Mouse (Mus musculus) limb, embryonic 12.5 days (tissue): Measurements from ENCODE around the gene Tead1. TPM values are rescaled to one million over a fixed set of nuclear protein-coding genes. Genes with fewer than 3 reads are reported as not detected.
A peak's percentile ranks its signal among the peaks of the same experiment; 100 is the strongest.

Experiments
- ATAC-seq: fragments of 200-750 bp; cut with Nextera tagmentation; 2 replicates; pipeline ENCODE4 v1.8.0; 2017; ENCODE audit warnings: low read depth, moderate TSS enrichment; ENCODE audit not compliant: insufficient number of reproducible peaks, insufficient read depth, low FRiP score, low TSS enrichment
- H3K27ac ChIP-seq: fragments of 300-500 bp; sonication (generic); 2 replicates; pipeline ENCODE4 v1.5.1; 2016; ENCODE audit warnings: mild to moderate bottlenecking, moderate library complexity
- H3K27me3 ChIP-seq: fragments of 300-500 bp; sonication (generic); 2 replicates; pipeline ENCODE4 v1.6.1; 2016; ENCODE audit warnings: mild to moderate bottlenecking, moderate library complexity
- H3K36me3 ChIP-seq: fragments of 300-500 bp; sonication (generic); 2 replicates; pipeline ENCODE4 v1.6.1; 2016; ENCODE audit warnings: mild to moderate bottlenecking, moderate library complexity
- H3K4me1 ChIP-seq: fragments of 300-500 bp; sonication (generic); replicated peaks from 2 replicates; pipeline ENCODE4 v1.6.1; 2016
- H3K4me2 ChIP-seq: fragments of 300-500 bp; sonication (generic); 2 replicates; pipeline ENCODE4 v1.6.1; 2016; ENCODE audit warnings: mild to moderate bottlenecking, moderate library complexity
- H3K4me3 ChIP-seq: fragments of 300-500 bp; sonication (generic); replicated peaks from 2 replicates; pipeline ENCODE4 v1.5.1; 2016; ENCODE audit warnings: mild to moderate bottlenecking
- H3K9ac ChIP-seq: fragments of 300-500 bp; sonication (generic); replicated peaks from 2 replicates; pipeline ENCODE4 v1.6.1; 2016; ENCODE audit warnings: mild to moderate bottlenecking, moderate library complexity
- H3K9me3 ChIP-seq: fragments of 300-500 bp; sonication (generic); 2 replicates; pipeline ENCODE4 v1.6.1; 2016; ENCODE audit warnings: mild to moderate bottlenecking, moderate library complexity
- WGBS: fragments of 180-500 bp; shearing (Covaris S2); methylation state at CpG from one replicate; pipeline ENCODE4 v1.1.7; 2016; 5-methylcytosine and 5-hydroxymethylcytosine counted together
- polyA plus RNA-seq: library from polyadenylated mRNA; unstranded; fragments of >200 nt; fragmentation: Nextera tagmentation; extraction: Ambion mirVana; gene quantifications from 2 replicates; pipeline ENCODE4 v1.2.1, GENCODE M21; 2016

Gene Tead1
- polyA plus RNA-seq, 1 experiment from 2014 or later, result 43.6 TPM

DNA sequence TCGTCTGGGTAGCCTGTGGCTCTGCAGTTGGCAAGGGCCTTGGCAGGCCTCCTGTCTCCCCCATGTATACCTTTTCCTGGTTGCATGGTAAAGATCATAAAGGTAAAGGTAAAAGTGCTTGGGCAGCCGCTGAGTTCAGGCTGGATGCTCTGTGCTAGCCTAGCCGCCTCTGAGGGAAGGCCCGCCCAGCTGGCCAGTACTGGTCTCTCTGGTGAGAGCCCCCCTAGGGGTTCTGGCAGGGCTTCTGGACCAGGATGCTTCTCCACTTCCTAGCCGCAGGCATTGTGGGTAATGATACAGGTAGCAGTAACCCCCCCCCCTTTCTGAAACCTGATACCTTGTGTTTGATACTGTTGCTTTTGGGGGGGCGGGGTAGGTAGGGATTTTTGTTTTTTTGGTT is 212.8 kb downstream of the Tead1 start:
- WGBS, result 76% methylated on average over 6 of the region's 6 CpGs
- Histone ChIP-seq H3K36me3 (peaks cover 51% of the 10 kb centered on the region), H3K4me2 (no peak overlapping the region), H3K4me3 (no peak overlapping the region), H3K4me1 (peaks cover 9% of the 10 kb centered on the region), H3K27ac (no peak overlapping the region), H3K9ac (no peak overlapping the region), H3K27me3 (no peaks in the 10 kb centered on the region), H3K9me3 (no peaks in the 10 kb centered on the region)
- ATAC-seq, result 0 out of 2 replicates have a peak, but pooled peaks have one; percentile 63

DNA sequence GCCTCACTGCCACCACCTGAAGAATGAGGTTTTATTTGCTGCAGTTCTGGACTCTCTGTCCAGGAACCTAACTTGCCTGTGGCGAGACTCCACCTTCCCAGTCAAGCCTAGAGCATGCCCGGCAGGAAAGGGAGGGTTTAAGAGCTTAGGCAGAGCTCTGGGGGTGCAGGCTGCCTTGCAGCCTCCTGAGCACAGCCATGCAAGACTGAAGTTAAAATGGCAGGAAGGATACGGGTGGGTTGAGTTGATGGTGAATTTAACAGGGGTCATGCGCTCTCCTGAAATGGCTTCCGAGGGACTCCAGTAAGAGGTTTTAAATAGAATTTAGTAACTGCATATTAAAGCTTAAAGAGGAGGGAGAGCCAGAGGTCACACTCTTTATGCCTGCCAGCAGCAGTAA is 213.5 kb downstream of the Tead1 start:
- H3K27me3 ChIP-seq, result no peaks in the 10 kb centered on the region
- H3K9me3 ChIP-seq, result no peaks in the 10 kb centered on the region
- no peak overlapping the region for H3K4me3 ChIP-seq
- WGBS, result 69% methylated on average over 5 of the region's 5 CpGs
- no peak for ATAC-seq
- H3K4me1 ChIP-seq, result peaks cover 9% of the 10 kb centered on the region
- no peak overlapping the region for H3K9ac ChIP-seq
- H3K4me2 ChIP-seq, result no peak overlapping the region
- no peak overlapping the region for H3K27ac ChIP-seq
- H3K36me3 ChIP-seq, result peaks cover 58% of the 10 kb centered on the region

DNA sequence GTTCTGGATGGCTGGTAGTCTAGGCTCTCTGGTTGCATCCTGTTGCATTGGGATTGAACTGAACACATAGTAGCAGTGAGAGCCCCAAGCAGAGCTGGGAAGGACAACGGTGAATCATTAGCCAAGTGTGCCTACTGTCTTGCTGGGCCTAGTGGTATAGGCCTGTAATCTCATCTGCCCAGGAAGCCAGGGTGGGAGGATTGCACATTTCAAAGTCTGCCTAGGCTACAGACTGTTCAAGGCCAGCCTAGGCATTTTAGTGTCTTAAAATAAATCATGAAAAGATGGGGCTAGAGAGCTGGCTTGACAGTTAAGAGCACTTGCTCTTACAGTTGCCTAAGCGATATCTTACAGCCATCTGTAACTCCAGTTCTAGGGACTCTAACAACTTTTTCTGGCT is 217.2 kb downstream of the Tead1 start:
- Histone ChIP-seq H3K4me1 (peaks cover 7% of the 10 kb centered on the region), H3K27ac (no peak overlapping the region), H3K9me3 (no peaks in the 10 kb centered on the region), H3K4me2 (no peak overlapping the region), H3K9ac (no peak overlapping the region), H3K36me3 (peaks cover 78% of the 10 kb centered on the region), H3K27me3 (no peaks in the 10 kb centered on the region), H3K4me3 (no peak overlapping the region)
- no peak for ATAC-seq
- 90% methylated on average over 2 of the region's 2 CpGs for WGBS

DNA sequence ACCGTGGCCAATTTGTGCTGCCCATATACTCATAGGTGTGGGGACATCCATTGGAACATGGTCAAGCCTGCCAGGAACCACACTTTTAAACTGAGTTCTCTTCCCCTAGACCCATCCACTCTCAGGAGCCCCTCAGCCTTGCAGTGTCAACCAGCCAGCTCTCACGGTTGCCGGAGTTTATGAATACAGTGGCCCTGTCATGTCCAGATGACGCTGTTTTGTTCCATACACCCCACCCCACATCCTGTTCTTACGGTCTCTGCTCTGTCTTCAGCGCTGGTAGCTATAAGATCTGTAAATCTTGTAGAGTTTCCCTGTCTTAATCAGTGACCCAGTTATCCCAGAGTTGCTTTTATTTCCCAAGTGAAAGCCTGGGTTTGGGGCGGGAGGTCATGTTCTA is 222.6 kb downstream of the Tead1 start:
- peaks cover 54% of the 10 kb centered on the region for H3K36me3 ChIP-seq
- no peaks in the 10 kb centered on the region for H3K27me3 ChIP-seq
- H3K9me3 ChIP-seq, result no peaks in the 10 kb centered on the region
- H3K4me3 ChIP-seq, result no peak overlapping the region
- H3K27ac ChIP-seq, result no peak overlapping the region
- no peak overlapping the region for H3K9ac ChIP-seq
- no peak overlapping the region for H3K4me2 ChIP-seq
- ATAC-seq, result no peak
- 93% methylated on average over 7 of the region's 7 CpGs for WGBS
- no peaks in the 10 kb centered on the region for H3K4me1 ChIP-seq

DNA sequence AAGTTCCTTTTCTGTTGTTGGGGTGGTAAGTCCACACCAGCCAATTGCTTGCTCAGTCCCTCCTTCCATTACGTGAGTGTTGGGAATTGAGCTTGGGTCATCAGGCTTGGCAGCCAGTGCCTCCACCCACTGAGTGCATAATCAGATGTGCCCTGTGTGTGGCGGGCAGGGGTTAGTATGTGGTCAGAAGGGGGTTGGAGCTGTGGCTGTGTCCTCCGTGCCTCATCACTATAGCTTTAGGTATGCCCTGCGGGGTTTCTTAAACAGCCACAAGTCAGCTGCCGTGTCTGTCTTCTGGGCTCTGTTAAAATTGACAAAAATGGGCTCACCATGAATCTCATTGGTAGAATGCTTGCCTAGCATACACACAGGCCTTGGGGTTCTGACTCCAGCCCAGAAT is 227.7 kb downstream of the Tead1 start:
- Histone ChIP-seq H3K27ac (no peak overlapping the region), H3K4me3 (no peak overlapping the region), H3K4me2 (no peak overlapping the region), H3K9ac (no peak overlapping the region), H3K27me3 (no peaks in the 10 kb centered on the region), H3K36me3 (peaks cover 17% of the 10 kb centered on the region), H3K9me3 (no peaks in the 10 kb centered on the region), H3K4me1 (no peaks in the 10 kb centered on the region)
- 84% methylated on average over 5 of the region's 5 CpGs for WGBS
- no peak for ATAC-seq

DNA sequence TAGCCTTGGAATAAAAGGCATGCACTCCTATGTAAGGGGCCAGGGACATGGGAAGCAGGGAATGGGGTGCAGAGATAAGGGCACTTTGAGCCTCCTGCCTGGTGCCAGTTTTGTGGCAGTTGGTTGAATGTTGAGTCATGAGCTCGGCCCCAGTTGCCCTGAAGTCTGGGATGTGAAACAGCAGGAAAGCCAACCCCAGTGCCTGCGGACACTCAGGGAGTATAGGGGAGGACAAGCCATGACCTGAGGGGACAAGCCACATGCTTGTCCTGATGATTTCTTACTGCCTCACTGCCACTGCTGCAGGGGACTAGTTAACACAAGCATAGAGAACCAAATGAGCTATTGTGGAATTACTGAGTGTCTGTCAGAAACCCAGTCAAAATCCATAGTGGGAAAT is 228.3 kb downstream of the Tead1 start:
- Histone ChIP-seq H3K27ac (no peak overlapping the region), H3K9me3 (no peaks in the 10 kb centered on the region), H3K4me1 (no peaks in the 10 kb centered on the region), H3K27me3 (no peaks in the 10 kb centered on the region), H3K4me3 (no peak overlapping the region), H3K36me3 (peaks cover 11% of the 10 kb centered on the region), H3K9ac (no peak overlapping the region), H3K4me2 (no peak overlapping the region)
- WGBS, result 74% methylated on average over 2 of the region's 2 CpGs
- ATAC-seq, result no peak

DNA sequence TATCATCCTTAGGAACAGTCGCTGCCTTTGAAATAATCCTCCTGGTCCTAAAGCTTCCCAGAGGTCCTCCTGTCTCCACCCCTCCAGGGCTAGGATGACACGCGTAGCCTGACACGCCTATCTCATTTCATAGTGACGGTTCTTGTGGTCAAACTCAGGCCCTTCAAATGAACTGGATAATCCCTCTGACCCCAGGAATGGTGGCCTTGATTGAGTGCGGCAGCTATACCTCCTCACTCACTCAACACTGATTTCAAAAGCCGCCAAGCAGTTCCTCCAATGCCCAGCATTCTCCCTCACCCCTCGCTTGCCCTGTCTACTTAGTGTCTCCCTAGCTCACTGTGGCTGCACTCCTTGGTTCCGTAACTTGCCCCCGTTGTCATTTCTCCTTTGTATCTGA is 230.0 kb downstream of the Tead1 start:
- Histone ChIP-seq H3K4me2 (no peak overlapping the region), H3K9me3 (no peaks in the 10 kb centered on the region), H3K4me3 (no peak overlapping the region), H3K4me1 (no peaks in the 10 kb centered on the region), H3K9ac (no peak overlapping the region), H3K36me3 (peaks cover 4% of the 10 kb centered on the region), H3K27ac (no peak overlapping the region), H3K27me3 (no peaks in the 10 kb centered on the region)
- no peak for ATAC-seq
- WGBS, result 81% methylated on average over 10 of the region's 10 CpGs

DNA sequence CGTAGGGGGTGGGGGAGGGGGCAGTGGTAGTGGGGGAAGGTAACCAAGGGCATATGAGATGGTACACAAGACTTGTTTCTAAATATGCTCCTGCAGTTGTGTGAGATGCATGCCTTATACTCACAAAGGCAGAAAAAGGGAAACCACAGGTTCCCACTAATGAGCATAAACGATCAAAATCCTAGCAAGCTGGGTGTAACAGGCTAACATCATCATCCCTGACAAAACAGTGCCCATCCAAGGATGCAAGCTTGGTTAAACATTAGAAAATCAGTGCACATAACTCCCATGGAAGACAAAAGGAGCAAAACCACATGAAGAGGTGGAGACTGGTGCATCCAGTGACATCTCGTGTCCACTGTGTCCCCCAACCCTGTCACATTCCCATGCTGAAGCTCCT is 233.9 kb downstream of the Tead1 start:
- no peak overlapping the region for H3K27ac ChIP-seq
- no peak overlapping the region for H3K9ac ChIP-seq
- H3K27me3 ChIP-seq, result no peaks in the 10 kb centered on the region
- H3K9me3 ChIP-seq, result no peaks in the 10 kb centered on the region
- no peaks in the 10 kb centered on the region for H3K36me3 ChIP-seq
- 80% methylated on average over 3 of the region's 3 CpGs for WGBS
- no peak for ATAC-seq
- no peaks in the 10 kb centered on the region for H3K4me1 ChIP-seq
- no peak overlapping the region for H3K4me2 ChIP-seq
- H3K4me3 ChIP-seq, result no peak overlapping the region

DNA sequence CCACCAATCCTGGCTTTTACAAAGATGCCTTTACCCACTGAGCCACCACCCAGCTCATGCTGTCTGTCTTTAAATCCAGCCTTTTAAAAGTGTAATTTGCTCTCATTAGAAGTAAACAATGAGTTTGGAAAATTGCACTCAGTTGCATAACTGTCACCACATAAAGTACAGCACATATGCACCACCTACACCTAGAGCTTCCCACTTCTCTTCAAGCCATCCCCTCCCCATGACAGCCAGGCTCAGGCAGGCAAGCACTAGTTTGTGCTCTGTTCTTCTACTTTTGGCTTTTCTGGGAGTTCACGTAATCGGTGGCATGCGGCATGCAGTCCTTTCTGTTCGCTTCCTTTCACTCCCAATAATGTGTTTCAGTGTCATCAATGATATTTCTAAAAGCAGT is 236.5 kb downstream of the Tead1 start:
- peaks cover 2% of the 10 kb centered on the region; the same call in 1 of the 2 replicates for H3K27me3 ChIP-seq
- H3K4me1 ChIP-seq, result no peaks in the 10 kb centered on the region
- H3K9me3 ChIP-seq, result no peaks in the 10 kb centered on the region
- H3K9ac ChIP-seq, result no peak overlapping the region
- no peak overlapping the region for H3K4me3 ChIP-seq
- H3K27ac ChIP-seq, result no peak overlapping the region
- no peak overlapping the region for H3K4me2 ChIP-seq
- no peak for ATAC-seq
- 90% methylated on average over 4 of the region's 4 CpGs for WGBS
- no peaks in the 10 kb centered on the region for H3K36me3 ChIP-seq

DNA sequence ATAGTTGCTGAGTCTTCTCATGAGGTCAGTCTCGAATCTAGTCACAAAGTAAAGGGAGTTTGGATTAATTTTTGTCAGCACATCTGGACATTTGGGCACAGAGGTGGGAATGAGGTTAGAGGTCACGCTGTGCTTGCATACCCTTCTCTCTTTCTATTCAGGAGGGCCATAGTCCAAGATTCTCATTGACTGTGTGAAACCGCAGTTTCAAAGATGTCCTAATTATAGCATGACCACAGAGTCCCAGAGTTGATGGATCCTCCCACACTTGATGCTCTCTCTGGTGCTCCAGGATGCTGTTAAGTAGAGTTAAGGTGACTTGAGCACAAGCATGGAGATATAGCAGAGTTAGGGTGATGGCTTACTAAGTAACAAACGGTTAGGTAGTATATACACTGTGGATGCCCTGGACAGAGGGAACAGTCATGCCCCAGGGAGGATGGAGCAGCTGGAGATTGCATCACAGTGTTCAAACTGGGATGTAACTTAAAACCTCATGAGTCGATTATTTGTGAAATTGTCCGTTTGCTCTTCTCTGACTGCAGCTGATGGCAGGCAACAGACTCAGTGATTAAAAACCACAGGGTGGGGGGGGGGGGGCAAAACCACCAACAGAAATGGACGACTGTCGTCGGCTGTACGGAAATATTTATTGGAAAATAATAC is 238.6 kb downstream of the Tead1 start:
- no peak overlapping the region for H3K27ac ChIP-seq
- H3K27me3 ChIP-seq, result peaks cover 2% of the 10 kb centered on the region; the same call in 1 of the 2 replicates
- H3K9ac ChIP-seq, result no peak overlapping the region
- no peak overlapping the region for H3K4me2 ChIP-seq
- WGBS, result 68% methylated on average over 10 of the region's 10 CpGs
- no peak for ATAC-seq
- H3K36me3 ChIP-seq, result no peaks in the 10 kb centered on the region
- H3K9me3 ChIP-seq, result no peaks in the 10 kb centered on the region
- no peak overlapping the region for H3K4me3 ChIP-seq
- no peaks in the 10 kb centered on the region for H3K4me1 ChIP-seq

DNA sequence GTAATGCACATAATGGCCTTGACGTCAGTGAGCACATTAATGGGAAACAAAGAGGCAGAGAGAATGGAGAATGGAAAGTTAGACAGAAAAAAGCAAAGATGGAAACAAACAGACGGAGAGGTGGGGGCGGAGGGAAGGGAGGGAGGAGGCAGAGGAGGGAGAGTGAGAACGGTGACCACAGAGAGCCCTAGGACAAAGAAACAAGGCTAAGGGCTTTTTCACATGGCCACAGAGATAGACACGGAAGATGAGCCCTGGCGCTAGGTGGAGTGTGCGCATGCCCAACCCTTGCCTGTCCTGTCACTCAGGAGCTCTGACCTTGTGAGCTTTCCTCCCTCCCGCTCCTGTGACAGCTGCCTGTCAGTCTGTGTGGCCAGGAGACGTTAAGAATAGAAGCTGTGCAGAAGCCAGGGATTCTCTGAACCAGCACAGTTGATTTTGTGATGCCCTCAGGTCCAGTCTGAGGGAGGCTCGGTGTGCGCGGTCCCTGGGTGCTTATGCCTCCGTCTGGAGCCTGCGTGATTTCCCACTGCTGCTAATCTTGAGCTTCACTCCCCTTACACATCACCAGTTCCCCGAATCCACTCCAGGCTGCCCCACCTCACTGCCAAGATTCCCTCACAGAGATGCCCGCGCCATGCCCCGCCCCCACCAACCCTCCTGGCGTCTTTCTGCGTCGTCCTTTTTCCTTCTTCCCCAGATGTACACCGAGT is 239.3 kb downstream of the Tead1 start:
- Histone ChIP-seq H3K4me3 (no peak overlapping the region), H3K4me1 (no peaks in the 10 kb centered on the region), H3K4me2 (no peak overlapping the region), H3K27me3 (peaks cover 2% of the 10 kb centered on the region; the same call in 1 of the 2 replicates), H3K36me3 (no peaks in the 10 kb centered on the region), H3K9me3 (no peaks in the 10 kb centered on the region), H3K27ac (no peak overlapping the region), H3K9ac (no peak overlapping the region)
- ATAC-seq, result peak; percentile 35; the same call in 1 of the 2 replicates
- WGBS, result 69% methylated on average over 22 of the region's 22 CpGs
